Mouse (Mus musculus) forebrain, embryonic 15.5 days (tissue): ENCODE results near the gene Mtmr12. TPM values are rescaled to one million over a fixed set of nuclear protein-coding genes. Genes with fewer than 3 reads are reported as not detected.
"Not testable (repeated sequence)": the region's sequence is repeated elsewhere in the genome, so short reads cannot be mapped to it uniquely, and the experiment has no call there.

ENCODE experiments used
- ATAC-seq: fragments of 200-750 bp; cut with Nextera tagmentation; replicated peaks from 2 replicates; pipeline ENCODE4 v1.8.0; 2017; ENCODE audit warnings: mild to moderate bottlenecking, moderate TSS enrichment, moderate library complexity
- H3K27ac ChIP-seq: fragments of 300-500 bp; sonication (generic); replicated peaks from 2 replicates; pipeline ENCODE4 v1.5.1; 2015; ENCODE audit warnings: mild to moderate bottlenecking, inconsistent platforms
- H3K27me3 ChIP-seq: fragments of 300-500 bp; sonication (generic); 2 replicates; pipeline ENCODE4 v1.6.1; 2015; ENCODE audit warnings: inconsistent platforms
- H3K36me3 ChIP-seq: fragments of 300-500 bp; sonication (generic); 2 replicates; pipeline ENCODE4 v1.6.1; 2015; ENCODE audit warnings: mild to moderate bottlenecking, inconsistent platforms
- H3K4me1 ChIP-seq: fragments of 300-500 bp; sonication (generic); 2 replicates; pipeline ENCODE4 v1.6.1; 2015; ENCODE audit warnings: inconsistent platforms
- H3K4me2 ChIP-seq: fragments of 300-500 bp; sonication (generic); replicated peaks from 2 replicates; pipeline ENCODE4 v1.6.1; 2015; ENCODE audit warnings: mild to moderate bottlenecking, inconsistent platforms
- H3K4me3 ChIP-seq: fragments of 300-500 bp; sonication (generic); 2 replicates; pipeline ENCODE4 v1.5.1; 2015; ENCODE audit warnings: mild to moderate bottlenecking, inconsistent platforms
- H3K9ac ChIP-seq: fragments of 300-500 bp; sonication (generic); replicated peaks from 2 replicates; pipeline ENCODE4 v1.6.1; 2015; ENCODE audit warnings: mild to moderate bottlenecking, inconsistent platforms
- H3K9me3 ChIP-seq: fragments of 300-500 bp; sonication (generic); 2 replicates; pipeline ENCODE4 v1.6.1; 2016; ENCODE audit warnings: inconsistent platforms
- WGBS: fragments of 180-500 bp; shearing (Covaris S2); methylation state at CpG from one replicate; pipeline ENCODE4 v1.1.7; 2015; ENCODE audit warnings: mixed read lengths; 5-methylcytosine and 5-hydroxymethylcytosine counted together
- polyA plus RNA-seq: library from polyadenylated mRNA; unstranded; fragments of >200 nt; fragmentation: Nextera tagmentation; extraction: Ambion mirVana; gene quantifications from 2 replicates; pipeline ENCODE4 v1.2.1, GENCODE M21; 2015

Mtmr12 gene
- polyA plus RNA-seq, 1 experiment from 2014 or later, result 10.7 TPM

GRCm38 (mm10) chr15:12202456-12202855 is 2.4 kb upstream of the Mtmr12 start:
- ATAC-seq, result no peak
- Histone ChIP-seq H3K9ac (no peak overlapping the region), H3K4me3 (no peak overlapping the region)

GRCm38 (mm10) chr15:12203008-12203407 is 1.8 kb upstream of the Mtmr12 start:
- ATAC-seq, H3K27me3 ChIP-seq, H3K9me3 ChIP-seq, H3K4me3 ChIP-seq, H3K9ac ChIP-seq, H3K27ac ChIP-seq, H3K4me2 ChIP-seq, H3K36me3 ChIP-seq: not testable (repeated sequence)
- 88% methylated on average over 5 of the region's 5 CpGs for WGBS
- peaks cover 26% of the 10 kb centered on the region for H3K4me1 ChIP-seq

More at GRCm38 (mm10) chr15:12202456-12202855, 2.4 kb upstream of the Mtmr12 start:
- H3K36me3 ChIP-seq, result no peaks in the 10 kb centered on the region
- peaks cover 26% of the 10 kb centered on the region for H3K4me1 ChIP-seq
- 83% methylated on average over 3 of the region's 3 CpGs for WGBS
- H3K9me3 ChIP-seq, result no peaks in the 10 kb centered on the region
- no peak overlapping the region for H3K4me2 ChIP-seq
- H3K27ac ChIP-seq, result no peak overlapping the region
- H3K27me3 ChIP-seq, result no peaks in the 10 kb centered on the region

- no peak for ATAC-seq
- Histone ChIP-seq H3K9me3 (no peaks in the 10 kb centered on the region), H3K27ac (peak overlapping the region; percentile 84; the same call in 1 of the 2 replicates), H3K36me3 (no peaks in the 10 kb centered on the region), H3K4me3 (peak overlapping the region; percentile 83), H3K4me1 (peaks cover 26% of the 10 kb centered on the region), H3K9ac (peak overlapping the region; percentile 30), H3K27me3 (no peaks in the 10 kb centered on the region), H3K4me2 (peak overlapping the region; percentile 55)
- WGBS, result 55% methylated on average over 10 of the region's 10 CpGs
Measured at GRCm38 (mm10) chr15:12203512-12204318, 1.1 kb upstream of the Mtmr12 start.

- Histone ChIP-seq H3K27ac (peak overlapping the region; percentile 93), H3K4me2 (peak overlapping the region; percentile 56), H3K4me1 (peaks cover 26% of the 10 kb centered on the region), H3K9me3 (no peaks in the 10 kb centered on the region), H3K36me3 (no peaks in the 10 kb centered on the region), H3K4me3 (peak overlapping the region; percentile 83), H3K27me3 (no peaks in the 10 kb centered on the region), H3K9ac (peak overlapping the region; percentile 84)
- ATAC-seq, result peak; percentile 87
- WGBS, result under 1% methylated on average over 73 of the region's 73 CpGs
Measured at GRCm38 (mm10) chr15:12205160-12205901, 503 bp downstream of the Mtmr12 start.

- Histone ChIP-seq H3K9ac (peak overlapping the region; percentile 84), H3K36me3 (no peaks in the 10 kb centered on the region), H3K4me2 (peak overlapping the region; percentile 56), H3K4me1 (peaks cover 26% of the 10 kb centered on the region), H3K27me3 (no peaks in the 10 kb centered on the region), H3K4me3 (peak overlapping the region; percentile 83), H3K27ac (peak overlapping the region; percentile 93; the same call in 1 of the 2 replicates), H3K9me3 (no peaks in the 10 kb centered on the region)
- no peak for ATAC-seq
- 40% methylated on average over 14 of the region's 14 CpGs for WGBS
Measured at GRCm38 (mm10) chr15:12205902-12206645, 1.2 kb downstream of the Mtmr12 start.

- WGBS, result 75% methylated on average over 7 of the region's 7 CpGs
- H3K4me3 ChIP-seq, result no peak overlapping the region
- no peaks in the 10 kb centered on the region for H3K9me3 ChIP-seq
- no peak overlapping the region for H3K9ac ChIP-seq
- no peak overlapping the region for H3K27ac ChIP-seq
- H3K36me3 ChIP-seq, result no peaks in the 10 kb centered on the region
- ATAC-seq, result no peak
- H3K4me1 ChIP-seq, result peaks cover 31% of the 10 kb centered on the region
- no peaks in the 10 kb centered on the region for H3K27me3 ChIP-seq
- H3K4me2 ChIP-seq, result no peak overlapping the region
Measured at GRCm38 (mm10) chr15:12206646-12207222, 1.9 kb downstream of the Mtmr12 start.

GRCm38 (mm10) chr15:12207556-12208090 is 2.8 kb downstream of the Mtmr12 start:
- Histone ChIP-seq H3K4me1 (peaks cover 31% of the 10 kb centered on the region), H3K4me3 (no peak overlapping the region), H3K9ac (no peak overlapping the region), H3K36me3 (no peaks in the 10 kb centered on the region), H3K4me2 (no peak overlapping the region), H3K27ac (no peak overlapping the region), H3K27me3 (no peaks in the 10 kb centered on the region), H3K9me3 (no peaks in the 10 kb centered on the region)
- no peak for ATAC-seq
- WGBS, result 84% methylated on average over 6 of the region's 6 CpGs

- no peaks in the 10 kb centered on the region for H3K36me3 ChIP-seq
- ATAC-seq, result peak; percentile 13; the same call in 1 of the 2 replicates
- no peaks in the 10 kb centered on the region for H3K27me3 ChIP-seq
- no peak overlapping the region for H3K4me3 ChIP-seq
- H3K9ac ChIP-seq, result no peak overlapping the region
- H3K4me2 ChIP-seq, result no peak overlapping the region
- WGBS, result 75% methylated on average over 8 of the region's 8 CpGs
- H3K27ac ChIP-seq, result no peak overlapping the region
- H3K4me1 ChIP-seq, result peaks cover 26% of the 10 kb centered on the region
- no peaks in the 10 kb centered on the region for H3K9me3 ChIP-seq
Measured at GRCm38 (mm10) chr15:12211577-12211976, 6.7 kb downstream of the Mtmr12 start.

- Histone ChIP-seq H3K4me2 (no peak overlapping the region), H3K9me3 (no peaks in the 10 kb centered on the region), H3K9ac (no peak overlapping the region), H3K4me3 (no peak overlapping the region), H3K27me3 (no peaks in the 10 kb centered on the region), H3K36me3 (no peaks in the 10 kb centered on the region), H3K4me1 (peaks cover 19% of the 10 kb centered on the region), H3K27ac (no peak overlapping the region)
- no peak for ATAC-seq
- WGBS, result 88% methylated on average over 1 of the region's 1 CpGs
Measured at GRCm38 (mm10) chr15:12212266-12212665, 7.4 kb downstream of the Mtmr12 start.

- WGBS, result 85% methylated on average over 14 of the region's 14 CpGs
- no peaks in the 10 kb centered on the region for H3K9me3 ChIP-seq
- no peak for ATAC-seq
Measured at GRCm38 (mm10) chr15:12214531-12215414, 9.9 kb downstream of the Mtmr12 start.

GRCm38 (mm10) chr15:12215415-12215718 is 10.5 kb downstream of the Mtmr12 start:
- ATAC-seq, result peak; percentile 64; the same call in 1 of the 2 replicates
- H3K27me3 ChIP-seq, result no peaks in the 10 kb centered on the region
- no peaks in the 10 kb centered on the region for H3K9me3 ChIP-seq
- peak overlapping the region; percentile 37; the same call in 1 of the 2 replicates for H3K27ac ChIP-seq
- WGBS, result 81% methylated on average over 5 of the region's 5 CpGs
- no peak overlapping the region for H3K4me3 ChIP-seq
- peaks cover 18% of the 10 kb centered on the region for H3K4me1 ChIP-seq
- no peaks in the 10 kb centered on the region for H3K36me3 ChIP-seq
- H3K9ac ChIP-seq, result no peak overlapping the region
- H3K4me2 ChIP-seq, result no peak overlapping the region

More at GRCm38 (mm10) chr15:12214531-12215414, 9.9 kb downstream of the Mtmr12 start:
- no peak overlapping the region for H3K4me3 ChIP-seq
- no peaks in the 10 kb centered on the region for H3K36me3 ChIP-seq
- H3K4me1 ChIP-seq, result peaks cover 18% of the 10 kb centered on the region
- no peak overlapping the region for H3K9ac ChIP-seq
- H3K27ac ChIP-seq, result peak overlapping the region; percentile 37; the same call in 1 of the 2 replicates
- no peaks in the 10 kb centered on the region for H3K27me3 ChIP-seq
- no peak overlapping the region for H3K4me2 ChIP-seq
